Mouse (Mus musculus) neural tube, embryonic 15.5 days (tissue): ENCODE measurements around the gene Cramp1l. TPM values are rescaled to one million over a fixed set of nuclear protein-coding genes. Genes with fewer than 3 reads are reported as not detected.

Experiments
- ATAC-seq: fragments of 200-750 bp; cut with Nextera tagmentation; 2 replicates; pipeline ENCODE4 v1.8.0; 2017; ENCODE audit warnings: mild to moderate bottlenecking, moderate TSS enrichment, moderate library complexity; ENCODE audit not compliant: low FRiP score
- H3K27ac ChIP-seq: fragments of 300-500 bp; sonication (generic); replicated peaks from 2 replicates; pipeline ENCODE4 v1.5.1; 2015; ENCODE audit warnings: mild to moderate bottlenecking, inconsistent platforms
- H3K27me3 ChIP-seq: fragments of 300-500 bp; sonication (generic); replicated peaks from 2 replicates; pipeline ENCODE4 v1.6.1; 2015; ENCODE audit warnings: inconsistent platforms
- H3K36me3 ChIP-seq: fragments of 300-500 bp; sonication (generic); 2 replicates; pipeline ENCODE4 v1.6.1; 2015; ENCODE audit warnings: inconsistent platforms
- H3K4me1 ChIP-seq: fragments of 300-500 bp; sonication (generic); 2 replicates; pipeline ENCODE4 v1.6.1; 2015; ENCODE audit warnings: inconsistent platforms
- H3K4me2 ChIP-seq: fragments of 300-500 bp; sonication (generic); 2 replicates; pipeline ENCODE4 v1.6.1; 2015; ENCODE audit warnings: inconsistent platforms, mild to moderate bottlenecking, moderate library complexity
- H3K4me3 ChIP-seq: fragments of 300-500 bp; sonication (generic); replicated peaks from 2 replicates; pipeline ENCODE4 v1.5.1; 2015; ENCODE audit warnings: mild to moderate bottlenecking, inconsistent platforms
- H3K9ac ChIP-seq: fragments of 300-500 bp; sonication (generic); replicated peaks from 2 replicates; pipeline ENCODE4 v1.6.1; 2015; ENCODE audit warnings: mild to moderate bottlenecking, inconsistent platforms
- H3K9me3 ChIP-seq: fragments of 300-500 bp; sonication (generic); replicated peaks from 2 replicates; pipeline ENCODE4 v1.6.1; 2016; ENCODE audit warnings: inconsistent platforms
- WGBS: fragments of 180-500 bp; shearing (Covaris S2); methylation state at CpG from one replicate; pipeline ENCODE4 v1.1.7; 2015; ENCODE audit warnings: mixed read lengths; 5-methylcytosine and 5-hydroxymethylcytosine counted together
- polyA plus RNA-seq: library from polyadenylated mRNA; unstranded; fragments of >200 nt; fragmentation: Nextera tagmentation; extraction: Ambion mirVana; gene quantifications from 2 replicates; pipeline ENCODE4 v1.2.1, GENCODE M21; 2015

Cramp1l gene
- polyA plus RNA-seq, result 5.3 and 5.5 TPM in 2 replicates

GRCm38 (mm10) chr17:25015655-25016291 is at the start of gene Cramp1l, which contains the start of gene Ift140:
Cramp1l (minus strand) TSS chr17:25015788.
Ift140 (plus strand) TSS chr17:25016085.
- WGBS, result under 1% methylated on average over 61 of the region's 62 CpGs
- Histone ChIP-seq H3K9ac (peak within 1 kb of the TSS; percentile 89), H3K27me3 (no peaks in the 10 kb centered on the region), H3K9me3 (no peaks in the 10 kb centered on the region), H3K4me3 (peak within 1 kb of the TSS; percentile 86), H3K4me2 (peak within 1 kb of the TSS; percentile 99), H3K27ac (peak within 1 kb of the TSS; percentile 81), H3K36me3 (peaks cover 24% of the 10 kb centered on the region), H3K4me1 (peaks cover 36% of the 10 kb centered on the region)
- ATAC-seq, result peak; percentile 99

- Histone ChIP-seq H3K4me3 (no peak overlapping the region), H3K27ac (no peak overlapping the region), H3K27me3 (no peaks in the 10 kb centered on the region), H3K4me2 (no peak overlapping the region), H3K4me1 (0 out of 2 replicates have a peak, but pooled peaks cover 3% of the 10 kb centered on the region), H3K9me3 (no peaks in the 10 kb centered on the region), H3K9ac (no peak overlapping the region), H3K36me3 (peaks cover 43% of the 10 kb centered on the region)
- 92% methylated on average over 3 of the region's 3 CpGs for WGBS
- ATAC-seq, result no peak
These were observed 49.6 kb upstream of the Cramp1l start for GRCm38 (mm10) chr17:25065189-25065588.

- H3K4me3 ChIP-seq, result no peak overlapping the region
- H3K27ac ChIP-seq, result no peak overlapping the region
- ATAC-seq, result no peak
- H3K9me3 ChIP-seq, result no peaks in the 10 kb centered on the region
- peaks cover 44% of the 10 kb centered on the region for H3K36me3 ChIP-seq
- WGBS, result 84% methylated on average over 9 of the region's 9 CpGs
- 0 out of 2 replicates have a peak, but pooled peaks cover 3% of the 10 kb centered on the region for H3K4me1 ChIP-seq
- H3K4me2 ChIP-seq, result no peak overlapping the region
- H3K27me3 ChIP-seq, result no peaks in the 10 kb centered on the region
- no peak overlapping the region for H3K9ac ChIP-seq
These were observed 48.8 kb upstream of the Cramp1l start for GRCm38 (mm10) chr17:25064351-25064750.

GRCm38 (mm10) chr17:25063872-25064271 is 48.3 kb upstream of the Cramp1l start:
- WGBS, result 83% methylated on average over 12 of the region's 12 CpGs
- 0 out of 2 replicates have a peak, but pooled peaks cover 3% of the 10 kb centered on the region for H3K4me1 ChIP-seq
- no peak for ATAC-seq
- no peaks in the 10 kb centered on the region for H3K27me3 ChIP-seq
- no peak overlapping the region for H3K4me3 ChIP-seq
- no peak overlapping the region for H3K27ac ChIP-seq
- no peaks in the 10 kb centered on the region for H3K9me3 ChIP-seq
- no peak overlapping the region for H3K4me2 ChIP-seq
- no peak overlapping the region for H3K9ac ChIP-seq
- peaks cover 44% of the 10 kb centered on the region for H3K36me3 ChIP-seq

GRCm38 (mm10) chr17:25063261-25063660 is 47.7 kb upstream of the Cramp1l start:
- no peak overlapping the region for H3K27ac ChIP-seq
- 70% methylated on average over 4 of the region's 4 CpGs for WGBS
- no peak for ATAC-seq

GRCm38 (mm10) chr17:25057041-25057440 is 41.5 kb upstream of the Cramp1l start:
- H3K4me1 ChIP-seq, result no peaks in the 10 kb centered on the region
- H3K36me3 ChIP-seq, result peaks cover 75% of the 10 kb centered on the region
- ATAC-seq, result no peak
- 95% methylated on average over 6 of the region's 6 CpGs for WGBS
- no peak overlapping the region for H3K9ac ChIP-seq
- H3K9me3 ChIP-seq, result no peaks in the 10 kb centered on the region
- H3K27ac ChIP-seq, result no peak overlapping the region
- H3K4me3 ChIP-seq, result no peak overlapping the region
- H3K4me2 ChIP-seq, result no peak overlapping the region
- H3K27me3 ChIP-seq, result no peaks in the 10 kb centered on the region

More at GRCm38 (mm10) chr17:25063261-25063660, 47.7 kb upstream of the Cramp1l start:
- Histone ChIP-seq H3K27me3 (no peaks in the 10 kb centered on the region), H3K9ac (no peak overlapping the region), H3K4me3 (no peak overlapping the region), H3K9me3 (no peaks in the 10 kb centered on the region), H3K4me2 (no peak overlapping the region), H3K4me1 (0 out of 2 replicates have a peak, but pooled peaks cover 3% of the 10 kb centered on the region), H3K36me3 (peaks cover 46% of the 10 kb centered on the region)

GRCm38 (mm10) chr17:25053274-25053673 is 37.7 kb upstream of the Cramp1l start:
- H3K4me3 ChIP-seq, result no peak overlapping the region
- no peak overlapping the region for H3K9ac ChIP-seq
- 88% methylated on average over 9 of the region's 9 CpGs for WGBS
- no peak for ATAC-seq
- no peak overlapping the region for H3K27ac ChIP-seq
- H3K4me1 ChIP-seq, result no peaks in the 10 kb centered on the region
- no peak overlapping the region for H3K4me2 ChIP-seq
- no peaks in the 10 kb centered on the region for H3K27me3 ChIP-seq
- peaks cover 73% of the 10 kb centered on the region for H3K36me3 ChIP-seq
- H3K9me3 ChIP-seq, result no peaks in the 10 kb centered on the region

- no peak for ATAC-seq
- no peak overlapping the region for H3K4me3 ChIP-seq
These were observed 31.6 kb upstream of the Cramp1l start for GRCm38 (mm10) chr17:25047143-25047542.

GRCm38 (mm10) chr17:25045281-25045680 is 29.7 kb upstream of the Cramp1l start:
- Histone ChIP-seq H3K4me3 (no peak overlapping the region), H3K36me3 (peaks cover 50% of the 10 kb centered on the region), H3K27ac (no peak overlapping the region), H3K9me3 (no peaks in the 10 kb centered on the region), H3K4me2 (no peak overlapping the region), H3K9ac (no peak overlapping the region), H3K4me1 (no peaks in the 10 kb centered on the region), H3K27me3 (no peaks in the 10 kb centered on the region)
- ATAC-seq, result no peak
- WGBS, result 89% methylated on average over 4 of the region's 4 CpGs

More at GRCm38 (mm10) chr17:25047143-25047542, 31.6 kb upstream of the Cramp1l start:
- no peaks in the 10 kb centered on the region for H3K27me3 ChIP-seq
- H3K9ac ChIP-seq, result no peak overlapping the region
- no peak overlapping the region for H3K4me2 ChIP-seq
- H3K4me1 ChIP-seq, result no peaks in the 10 kb centered on the region
- H3K36me3 ChIP-seq, result peaks cover 57% of the 10 kb centered on the region
- WGBS, result 93% methylated on average over 6 of the region's 6 CpGs
- H3K27ac ChIP-seq, result no peak overlapping the region
- no peaks in the 10 kb centered on the region for H3K9me3 ChIP-seq

- no peaks in the 10 kb centered on the region for H3K4me1 ChIP-seq
- 72% methylated on average over 7 of the region's 7 CpGs for WGBS
- no peak for ATAC-seq
- H3K9me3 ChIP-seq, result no peaks in the 10 kb centered on the region
- H3K4me2 ChIP-seq, result no peak overlapping the region
- no peak overlapping the region for H3K27ac ChIP-seq
- H3K9ac ChIP-seq, result no peak overlapping the region
- H3K4me3 ChIP-seq, result no peak overlapping the region
- peaks cover 50% of the 10 kb centered on the region for H3K36me3 ChIP-seq
- no peaks in the 10 kb centered on the region for H3K27me3 ChIP-seq
These were observed 29.3 kb upstream of the Cramp1l start for GRCm38 (mm10) chr17:25044879-25045278.

- 70% methylated on average over 4 of the region's 4 CpGs for WGBS
- no peak overlapping the region for H3K9ac ChIP-seq
- no peak overlapping the region for H3K4me3 ChIP-seq
- H3K27ac ChIP-seq, result no peak overlapping the region
- H3K4me2 ChIP-seq, result no peak overlapping the region
- H3K4me1 ChIP-seq, result no peaks in the 10 kb centered on the region
- no peaks in the 10 kb centered on the region for H3K27me3 ChIP-seq
- H3K36me3 ChIP-seq, result peaks cover 57% of the 10 kb centered on the region
- no peak for ATAC-seq
- H3K9me3 ChIP-seq, result no peaks in the 10 kb centered on the region
These were observed 20.6 kb upstream of the Cramp1l start for GRCm38 (mm10) chr17:25036183-25036582.
